Mouse (Mus musculus) T-cell, adult 2 months (primary cell): ENCODE results near the gene Sbno2.

Experiments used
- DNase-seq: peaks from one replicate; pipeline ENCODE4 v3.0.0; 2022; ENCODE audit warnings: low spot score

The Sbno2 gene

GRCm38 (mm10) chr10:80123932-80124562 is 18.7 kb upstream of the Sbno2 start:
- no peak for DNase-seq

- DNase-seq, result no peak
Observed at GRCm38 (mm10) chr10:80121639-80122038, 16.3 kb upstream of the Sbno2 start.

GRCm38 (mm10) chr10:80120146-80120545 is 14.8 kb upstream of the Sbno2 start:
- DNase-seq, result no peak

- DNase-seq, result no peak
Observed at GRCm38 (mm10) chr10:80118552-80118951, 13.2 kb upstream of the Sbno2 start.

GRCm38 (mm10) chr10:80117736-80118135 is 12.4 kb upstream of the Sbno2 start:
- no peak for DNase-seq

- DNase-seq, result no peak
Observed at GRCm38 (mm10) chr10:80116927-80117691, 11.7 kb upstream of the Sbno2 start.

GRCm38 (mm10) chr10:80116563-80116926 is 11.2 kb upstream of the Sbno2 start:
- DNase-seq, result peak; percentile 30

GRCm38 (mm10) chr10:80115944-80116335 is 10.6 kb upstream of the Sbno2 start:
- no peak for DNase-seq

GRCm38 (mm10) chr10:80115290-80115943 is 10.0 kb upstream of the Sbno2 start, which contains the start of gene Stk11:
Gene Stk11 (plus strand): TSS chr10:80115803.
- peak; percentile 99 for DNase-seq

- peak; percentile 83 for DNase-seq
Observed at GRCm38 (mm10) chr10:80114341-80115284, 9.2 kb upstream of the Sbno2 start.

- no peak for DNase-seq
Observed at GRCm38 (mm10) chr10:80107678-80108077, 2.3 kb upstream of the Sbno2 start.

GRCm38 (mm10) chr10:80105926-80106325 is 555 bp upstream of the Sbno2 start:
- DNase-seq, result no peak

- no peak for DNase-seq
Observed at GRCm38 (mm10) chr10:80104181-80104580, 1.2 kb downstream of the Sbno2 start.

- no peak for DNase-seq
Observed at GRCm38 (mm10) chr10:80103032-80103431, 2.3 kb downstream of the Sbno2 start.

GRCm38 (mm10) chr10:80102216-80102915 is 3.0 kb downstream of the Sbno2 start:
- peak; percentile 88 for DNase-seq

- DNase-seq, result no peak
Observed at GRCm38 (mm10) chr10:80100982-80101381, 4.4 kb downstream of the Sbno2 start.

- no peak for DNase-seq
Observed at GRCm38 (mm10) chr10:80098630-80099029, 6.7 kb downstream of the Sbno2 start.

- no peak for DNase-seq
Observed at GRCm38 (mm10) chr10:80097275-80097674, 8.1 kb downstream of the Sbno2 start.

- DNase-seq, result no peak
Observed at GRCm38 (mm10) chr10:80095547-80095946, 9.8 kb downstream of the Sbno2 start.

- no peak for DNase-seq
Observed at GRCm38 (mm10) chr10:80094684-80095083, 10.7 kb downstream of the Sbno2 start.

GRCm38 (mm10) chr10:80094085-80094484 is 11.3 kb downstream of the Sbno2 start:
- no peak for DNase-seq
